Comparison of ENCODE assay signal across 8 mouse cellular contexts in genomic region chr12:118301072-118301865, GRCm38 (mm10). TPM values are rescaled to one million over a fixed set of nuclear protein-coding genes. Genes with fewer than 3 reads are reported as not detected.
DNase-seq lines count a peak whose midpoint lies in the region; ATAC-seq and TF ChIP-seq lines count a peak whose summit lies in the region.

Gene Sp4 (minus strand): TSS chr12:118301440.

- 0 out of 2 replicates have a peak, but pooled peaks have one; percentile 20 for TF ChIP-seq EP300 in lung, postnatal 0 days (IDR thresholded peaks at IDR 0.05)

- ATAC-seq in frontal cortex, adult (ENCODE audit: low TSS enrichment) = peak; percentile 79
- ATAC-seq in lung, postnatal 0 days = peak; percentile 89

- H3K4me2 ChIP-seq in lung, postnatal 0 days (replicated peaks; ENCODE audit: low read depth, low read length) = peak within 1 kb of the TSS; percentile 78

- peak; percentile 39 for TF ChIP-seq CTCF in lung, postnatal 0 days (IDR thresholded peaks at IDR 0.05)

- peaks cover 48% of the 10 kb centered on the region for H3K4me1 ChIP-seq in hindbrain, embryonic 10.5 days (replicated peaks)
- peaks cover 7% of the 10 kb centered on the region; the same call in 1 of the 2 replicates for H3K4me1 ChIP-seq in lung, postnatal 0 days (ENCODE audit: insufficient read depth, low read depth, low read length)

- H3K9me3 ChIP-seq in hindbrain, embryonic 10.5 days = no peaks in the 10 kb centered on the region
- no peaks in the 10 kb centered on the region for H3K9me3 ChIP-seq in lung, postnatal 0 days (ENCODE audit: low read length)

- under 1% methylated on average over 74 of the region's 78 CpGs for WGBS in hindbrain, embryonic 10.5 days
- 0% methylated on average over 37 of the region's 78 CpGs for WGBS in lung, postnatal 0 days

- peak within 1 kb of the TSS; percentile 97 for H3K27ac ChIP-seq in hindbrain, embryonic 10.5 days
- H3K27ac ChIP-seq in lung, postnatal 0 days (ENCODE audit: low read length) = peak within 1 kb of the TSS; percentile 97

- no peaks in the 10 kb centered on the region for H3K27me3 ChIP-seq in hindbrain, embryonic 10.5 days (ENCODE audit: insufficient read depth, poor library complexity, severe bottlenecking)
- no peaks in the 10 kb centered on the region for H3K27me3 ChIP-seq in lung, postnatal 0 days (replicated peaks; ENCODE audit: insufficient read depth, low read length)

- H3K4me3 ChIP-seq in hindbrain, embryonic 10.5 days = peak within 1 kb of the TSS; percentile 83
- peak within 1 kb of the TSS; percentile 93 for H3K4me3 ChIP-seq in lung, postnatal 0 days (ENCODE audit: low read depth, low read length)

- peak within 1 kb of the TSS; percentile 67 for H3K9ac ChIP-seq in lung, postnatal 0 days (replicated peaks; ENCODE audit: low read depth)

- H3K36me3 ChIP-seq in hindbrain, embryonic 10.5 days = peaks cover 15% of the 10 kb centered on the region
- no peaks in the 10 kb centered on the region for H3K36me3 ChIP-seq in lung, postnatal 0 days (ENCODE audit: insufficient read depth, low read length)

- DNase-seq in MN1 (ENCODE audit: low spot score) = peak; percentile 92
- DNase-seq in cerebellum, adult 9-10 months = peak; percentile 93
- DNase-seq in hindbrain, embryonic 10.5 days (ENCODE audit: low spot score) = peak; percentile 95
- peak; percentile 95 for DNase-seq in layer of hippocampus, adult 9-11 months
- peak; percentile 98 for DNase-seq in lung, postnatal 0 days (ENCODE audit: low spot score)
- peak; percentile 87 for DNase-seq in ovary, postnatal 14 days (ENCODE audit: low spot score)
- DNase-seq in thymus, postnatal 14 days = peak; percentile 94

RNA-seq across cellular contexts. Expression of gene Sp4, which starts in this region (rescaled TPM):
- 10.8 TPM in 2 replicates for polyA plus RNA-seq in hindbrain, embryonic 10.5 days (2016; fragmentation: Nextera tagmentation; extraction: Ambion mirVana)
- polyA plus RNA-seq in lung, postnatal 0 days (2015; fragmentation: Nextera tagmentation; extraction: Ambion mirVana) = 5.6 and 6.5 TPM in 2 replicates

Comparison
In these comparisons a context has a peak if more than half of its experiments do, and no peak if none do; other contexts are left out.
1. Peak in every context shown above with its lines: DNase-seq, ATAC-seq, H3K4me3 ChIP-seq and H3K27ac ChIP-seq.